Mouse (Mus musculus): Measurements from ENCODE around the gene Ptrh1.

DNA sequence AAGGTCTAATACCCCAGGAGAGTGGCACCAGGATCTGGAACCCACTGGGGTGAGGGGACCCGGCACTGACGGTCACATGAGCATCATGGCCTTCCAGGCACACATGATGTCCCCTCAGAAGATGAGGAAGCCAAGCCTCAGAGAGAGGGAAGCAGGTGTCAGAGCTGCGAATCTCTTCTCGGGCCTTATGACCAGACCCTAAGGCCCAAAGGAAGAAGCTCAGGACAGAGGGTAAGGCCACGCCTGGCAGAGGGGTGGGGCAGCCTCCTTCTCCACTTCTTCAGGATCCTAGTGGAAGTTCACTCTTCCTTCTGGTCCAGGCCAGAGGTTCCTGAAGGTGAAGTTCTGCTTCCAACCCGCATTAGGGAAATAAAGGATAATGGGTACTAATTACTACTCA lies 42.9 kb upstream of the Ptrh1 start:
- TF ChIP-seq POLR2A (IDR thresholded peaks at IDR 0.05; ENCODE audit: insufficient read depth, low read depth, low read length) (peak; percentile 52), CTCF (IDR thresholded peaks at IDR 0.05) (no peak)
